Mouse (Mus musculus): Measurements from ENCODE around the gene Hormad1.
"Not testable (repeated sequence)": the region's sequence is repeated elsewhere in the genome, so short reads cannot be mapped to it uniquely, and the experiment has no call there.

Hormad1 gene

GRCm38 (mm10) chr3:95559437-95559836, at the start of gene Hormad1:
TSS of gene Hormad1 (plus strand) at chr3:95559677.
- no peak for DNase-seq (ENCODE audit: low spot score in 2 of 2)

GRCm38 (mm10) chr3:95511611-95512180, 47.8 kb upstream of the Hormad1 start:
- no peak for DNase-seq (ENCODE audit: low spot score in 2 of 2)

GRCm38 (mm10) chr3:95516614-95517041, 42.8 kb upstream of the Hormad1 start:
- no peak for DNase-seq (ENCODE audit: low spot score in 2 of 2)

- peak; percentile 68 to 74 for DNase-seq (ENCODE audit: low spot score in 2 of 2)
These were observed 42.0 kb upstream of the Hormad1 start for GRCm38 (mm10) chr3:95517493-95517898.

- no peak for DNase-seq (ENCODE audit: low spot score in 2 of 2)
These were observed 40.6 kb upstream of the Hormad1 start for GRCm38 (mm10) chr3:95518891-95519290.

- no peak for DNase-seq (ENCODE audit: low spot score in 2 of 2)
These were observed 40.2 kb upstream of the Hormad1 start for GRCm38 (mm10) chr3:95519315-95519714.

GRCm38 (mm10) chr3:95520100-95520499, 39.4 kb upstream of the Hormad1 start:
- no peak for DNase-seq (ENCODE audit: low spot score in 2 of 2)

GRCm38 (mm10) chr3:95521168-95521567, 38.3 kb upstream of the Hormad1 start:
- DNase-seq (ENCODE audit: low spot score in 2 of 2), result no peak

- no peak for DNase-seq (ENCODE audit: low spot score in 2 of 2)
These were observed 35.8 kb upstream of the Hormad1 start for GRCm38 (mm10) chr3:95523662-95524061.

GRCm38 (mm10) chr3:95524673-95525072, 34.8 kb upstream of the Hormad1 start:
- no peak for DNase-seq (ENCODE audit: low spot score in 2 of 2)

GRCm38 (mm10) chr3:95526111-95526510, 33.4 kb upstream of the Hormad1 start:
- no peak for DNase-seq (ENCODE audit: low spot score in 2 of 2)

GRCm38 (mm10) chr3:95526622-95527211, 32.8 kb upstream of the Hormad1 start, which contains the start of gene Ctss:
TSS of gene Ctss (plus strand) at chr3:95526786.
- DNase-seq (ENCODE audit: low spot score in 2 of 2), result no peak

GRCm38 (mm10) chr3:95529814-95530213, 29.7 kb upstream of the Hormad1 start:
- DNase-seq (ENCODE audit: low spot score in 2 of 2), result no peak

- no peak for DNase-seq (ENCODE audit: low spot score in 2 of 2)
These were observed 28.5 kb upstream of the Hormad1 start for GRCm38 (mm10) chr3:95531025-95531424.

- no peak for DNase-seq (ENCODE audit: low spot score in 2 of 2)
These were observed 26.1 kb upstream of the Hormad1 start for GRCm38 (mm10) chr3:95533364-95533763.

GRCm38 (mm10) chr3:95534927-95535326, 24.6 kb upstream of the Hormad1 start:
- DNase-seq (ENCODE audit: low spot score in 2 of 2), result no peak

- no peak for DNase-seq (ENCODE audit: low spot score in 2 of 2)
These were observed 20.5 kb upstream of the Hormad1 start for GRCm38 (mm10) chr3:95538936-95539335.

GRCm38 (mm10) chr3:95539837-95540236, 19.6 kb upstream of the Hormad1 start:
- DNase-seq (ENCODE audit: low spot score in 2 of 2), result no peak

GRCm38 (mm10) chr3:95541186-95541585, 18.3 kb upstream of the Hormad1 start:
- not testable (repeated sequence) for DNase-seq (ENCODE audit: low spot score in 2 of 2)

GRCm38 (mm10) chr3:95542171-95542570, 17.3 kb upstream of the Hormad1 start:
- DNase-seq (ENCODE audit: low spot score in 2 of 2), result no peak

GRCm38 (mm10) chr3:95542981-95543380, 16.5 kb upstream of the Hormad1 start:
- DNase-seq (ENCODE audit: low spot score in 2 of 2), result no peak

- DNase-seq (ENCODE audit: low spot score in 2 of 2), result no peak
These were observed 9.3 kb upstream of the Hormad1 start for GRCm38 (mm10) chr3:95550176-95550575.

GRCm38 (mm10) chr3:95553986-95554385, 5.5 kb upstream of the Hormad1 start:
- DNase-seq (ENCODE audit: low spot score in 2 of 2), result no peak

- DNase-seq (ENCODE audit: low spot score in 2 of 2), result no peak
These were observed 1.3 kb downstream of the Hormad1 start for GRCm38 (mm10) chr3:95560738-95561137.

Measured in frontal cortex, postnatal 36 days (tissue).